Mouse (Mus musculus) adrenal gland (tissue): Measurements from ENCODE around the gene Fam19a3.
"Not testable (repeated sequence)": the region's sequence is repeated elsewhere in the genome, so short reads cannot be mapped to it uniquely, and the experiment has no call there.

Experiments used
- intact Hi-C: fragments of 180-260 bp; cut with DNase I; formaldehyde crosslinking; loops from one replicate; pipeline ENCODE4 v1.15.1; 2025

The Fam19a3 gene

GRCm38 (mm10) chr3:104767716-104768115, 13.9 kb downstream of the Fam19a3 start:
- intact Hi-C loops = no loop called here

DNA sequence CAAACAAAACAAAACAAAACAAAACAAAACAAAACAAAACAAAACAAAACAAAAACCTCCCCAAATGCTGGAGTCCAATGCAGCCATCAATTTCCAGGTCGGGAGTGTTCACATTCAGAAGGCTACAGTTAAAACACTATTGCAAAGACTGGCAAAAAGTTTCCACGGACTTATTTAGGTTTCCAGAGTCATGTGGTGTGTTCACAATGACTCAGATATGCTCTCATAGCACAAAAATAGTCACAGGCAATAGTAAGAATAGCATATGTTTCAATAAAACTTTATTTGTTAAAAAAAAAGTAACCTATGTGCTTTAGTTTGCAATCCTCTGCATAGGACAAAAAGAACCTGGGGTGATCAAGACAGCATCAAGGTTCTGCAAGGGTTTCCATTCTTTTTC, 14.5 kb downstream of the Fam19a3 start:
- intact Hi-C loops = no loop called here

DNA sequence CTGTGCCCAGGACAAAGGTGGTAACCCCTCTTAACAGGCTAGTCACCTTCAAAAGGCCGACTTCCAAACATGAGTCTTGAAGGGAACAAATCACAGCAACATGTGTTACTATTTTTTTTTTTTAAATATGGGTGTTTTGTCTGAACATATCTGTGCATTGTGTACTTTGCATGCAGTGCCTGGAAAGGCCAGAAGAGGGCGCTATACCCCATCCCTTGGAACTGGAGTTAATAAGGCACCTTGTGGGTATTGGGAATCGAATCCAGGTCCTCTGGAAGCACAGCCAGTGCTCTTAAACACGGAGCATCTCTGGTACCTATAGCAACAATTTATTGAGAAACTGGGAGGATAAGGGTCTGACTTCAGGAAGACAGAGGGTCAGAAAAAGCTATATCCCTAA, 16.6 kb downstream of the Fam19a3 start:
- intact Hi-C loops = no loop called here

GRCm38 (mm10) chr3:104762103-104762863, 19.4 kb downstream of the Fam19a3 start:
- intact Hi-C loops = not testable (repeated sequence)

DNA sequence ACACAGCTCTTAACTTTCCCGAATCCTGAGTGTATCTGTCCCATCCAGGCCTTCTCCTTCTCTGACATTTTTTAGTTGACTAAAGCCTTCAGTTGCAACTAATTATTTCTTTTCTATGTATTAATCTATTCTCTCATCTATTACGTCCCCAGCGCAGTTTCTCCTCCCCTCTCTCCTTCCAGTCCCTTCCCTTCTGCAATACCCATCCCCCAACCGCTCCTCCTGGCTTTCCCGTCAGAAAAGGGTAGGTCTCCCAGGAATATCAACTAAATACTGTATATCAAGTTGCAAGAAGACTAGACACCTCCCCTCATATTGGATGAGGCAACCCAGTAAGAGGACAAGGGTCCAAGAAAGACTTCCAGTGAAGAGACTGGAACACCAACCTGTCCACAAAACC, 22.8 kb downstream of the Fam19a3 start:
- intact Hi-C loops = no loop called here

DNA sequence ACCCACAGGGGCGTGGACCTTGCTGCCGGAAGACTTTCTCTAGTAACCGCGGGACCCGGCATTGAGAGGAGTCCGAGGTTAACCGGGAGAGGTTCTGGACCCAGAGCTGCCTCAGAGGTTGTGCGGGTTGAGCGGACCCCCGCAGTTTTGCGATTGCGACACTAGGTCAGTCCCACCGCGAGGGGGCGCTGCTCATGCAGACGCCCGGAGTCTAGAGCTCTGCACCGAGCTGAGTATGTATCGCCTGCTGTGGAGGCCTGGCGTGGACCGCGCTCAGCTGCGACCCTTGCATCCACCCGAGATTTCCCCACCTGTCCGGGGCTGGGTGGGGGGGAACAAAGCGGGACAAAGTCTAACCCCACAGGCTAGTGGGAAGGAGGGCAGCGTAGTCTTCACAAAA, 23.2 kb downstream of the Fam19a3 start:
- intact Hi-C loops = no loop called here

DNA sequence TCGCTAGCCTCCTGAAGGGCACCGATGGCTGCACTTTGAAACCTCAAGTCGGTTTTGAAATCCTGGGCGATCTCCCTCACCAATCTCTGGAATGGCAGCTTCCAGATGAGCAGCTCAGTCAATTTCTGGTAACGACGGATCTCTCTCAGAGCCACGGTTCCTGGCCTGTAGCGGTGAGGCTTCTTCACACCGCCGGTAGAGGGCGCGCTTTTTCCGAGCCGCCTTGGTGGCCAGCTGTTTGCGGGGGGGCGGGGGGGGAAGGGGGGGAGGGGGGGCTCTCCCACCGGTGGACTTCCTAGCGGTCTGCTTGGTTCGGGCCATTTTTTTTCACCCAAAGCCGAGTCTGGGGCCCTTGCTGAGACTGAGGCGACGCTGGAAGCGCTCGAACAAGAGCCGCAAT, 28.8 kb downstream of the Fam19a3 start:
- intact Hi-C loops = not testable (repeated sequence)

- intact Hi-C loops = no loop called here
These were observed 37.8 kb downstream of the Fam19a3 start for GRCm38 (mm10) chr3:104743864-104744263.

GRCm38 (mm10) chr3:104743161-104743560, 38.5 kb downstream of the Fam19a3 start:
- intact Hi-C loops = no loop called here

GRCm38 (mm10) chr3:104741954-104742353, 39.7 kb downstream of the Fam19a3 start:
- intact Hi-C loops = no loop called here

DNA sequence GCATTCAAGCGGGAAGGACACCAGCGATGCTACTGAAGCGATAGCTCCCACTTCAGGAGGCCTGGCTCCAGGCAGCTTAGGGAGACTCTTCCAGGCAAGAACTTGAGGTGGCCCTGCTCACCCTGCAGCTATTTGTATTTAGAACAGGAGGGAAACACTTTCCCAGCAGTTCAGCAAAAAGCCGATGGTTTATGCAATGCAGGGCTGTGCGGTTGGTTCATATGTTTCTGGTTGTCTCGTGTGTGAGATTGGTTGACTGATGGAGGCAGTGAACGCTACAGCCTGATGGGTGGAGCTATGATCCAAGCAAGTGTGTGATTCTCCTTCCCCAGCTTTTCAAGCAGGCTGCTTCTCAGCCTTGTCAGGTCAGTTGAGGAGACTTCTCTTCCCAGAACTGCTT, 47.0 kb downstream of the Fam19a3 start:
- intact Hi-C loops = no loop called here

DNA sequence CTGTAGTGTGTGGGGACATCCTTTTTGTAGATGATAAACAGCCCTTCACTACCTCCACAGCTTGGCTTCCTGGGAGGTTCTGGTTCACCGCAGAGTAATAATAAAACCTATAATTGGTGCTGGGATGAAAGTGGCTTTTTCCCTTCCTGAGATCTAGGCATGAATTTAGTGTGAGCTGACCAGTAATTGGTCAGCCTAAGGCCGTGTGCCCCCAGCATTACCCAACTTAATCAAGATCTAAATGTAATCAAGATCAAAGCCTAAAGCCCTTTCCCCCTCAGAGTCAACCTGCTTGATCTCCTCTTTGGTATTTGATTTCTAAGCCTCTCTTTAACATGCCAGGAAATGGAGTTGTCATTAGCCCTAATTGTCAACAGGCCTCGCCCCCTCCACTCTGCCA, 48.7 kb downstream of the Fam19a3 start:
- intact Hi-C loops = no loop called here

- intact Hi-C loops = no loop called here
These were observed 52.3 kb downstream of the Fam19a3 start for GRCm38 (mm10) chr3:104729270-104729839.
